23 mouse cellular contexts compared by ENCODE assay signal in genomic region chr13:112388176-112388575, GRCm38 (mm10).
"Had no signal": no experiment of that assay in that cellular context is flagged by ENCODE, and none has a peak within 500 bp of the region (broad histone marks: within the 10 kb centered on the region; RNA-seq: fewer than 3 reads in every experiment).

No protein-coding gene starts in this region.

- H3K4me1 ChIP-seq: liver, embryonic 12.5 days; liver, embryonic 15.5 days; midbrain, embryonic 12.5 days; midbrain, embryonic 15.5 days; neural tube, embryonic 13.5 days had no signal

- H3K27me3 ChIP-seq: limb, embryonic 13.5 days; liver, embryonic 12.5 days; liver, embryonic 15.5 days; lung, embryonic 15.5 days; midbrain, embryonic 12.5 days; midbrain, embryonic 15.5 days; neural tube, embryonic 13.5 days had no signal

- ATAC-seq: liver, embryonic 12.5 days; midbrain, embryonic 15.5 days had no signal

- H3K27ac ChIP-seq: kidney, postnatal 0 days; layer of hippocampus, adult 2 months; limb, embryonic 10.5 days; limb, embryonic 13.5 days; liver, embryonic 12.5 days; liver, embryonic 15.5 days; lung, embryonic 15.5 days; midbrain, embryonic 12.5 days; midbrain, embryonic 15.5 days; neural tube, embryonic 13.5 days; stomach, postnatal 0 days had no signal

- H3K4me3 ChIP-seq: layer of hippocampus, adult 2 months; limb, embryonic 10.5 days; limb, embryonic 13.5 days; liver, embryonic 12.5 days; liver, embryonic 15.5 days; lung, embryonic 15.5 days; midbrain, embryonic 12.5 days; midbrain, embryonic 15.5 days; neural tube, embryonic 13.5 days had no signal

- DNase-seq: kidney, adult 18-20 months; kidney, postnatal 25 days; layer of hippocampus, adult 9-11 months; liver; lung, adult 18-20 months; lung, postnatal 10 days; lung, postnatal 36 days; right cerebral cortex, postnatal 25 days; spleen, adult 18-20 months; thymus, adult 2 months; thymus, postnatal 14 days; thymus, postnatal 4 days had no signal

- H3K36me3 ChIP-seq: limb, embryonic 10.5 days; limb, embryonic 13.5 days; liver, embryonic 12.5 days; liver, embryonic 15.5 days; lung, embryonic 15.5 days; midbrain, embryonic 12.5 days; midbrain, embryonic 15.5 days; neural tube, embryonic 13.5 days had no signal
